Mouse (Mus musculus): ENCODE results near the gene Tnfrsf25. TPM values are rescaled to one million over a fixed set of nuclear protein-coding genes. Genes with fewer than 3 reads are reported as not detected.

Gene Tnfrsf25
- polyA plus RNA-seq, 1 experiment = 0.56 TPM

GRCm38 (mm10) chr4:152128784-152129183 is 13.1 kb downstream of the Tnfrsf25 start:
- Histone ChIP-seq H3K4me1 (peaks cover 73% of the 10 kb centered on the region), H3K36me3 (replicated peaks; ENCODE audit: low read length) (peaks cover 25% of the 10 kb centered on the region), H3K9me3 (peaks cover 36% of the 10 kb centered on the region), H3K4me3 (replicated peaks) (peak overlapping the region; percentile 31), H3K27me3 (replicated peaks) (peaks cover 99% of the 10 kb centered on the region)
- TF ChIP-seq GATA1 (IDR thresholded peaks at IDR 0.05; ENCODE audit: borderline replicate concordance, low read length) (no peak), FLI1 (IDR thresholded peaks at IDR 0.05; ENCODE audit: low read length) (no peak)

GRCm38 (mm10) chr4:152129395-152129930 is 13.7 kb downstream of the Tnfrsf25 start:
- H3K27me3 ChIP-seq (replicated peaks) = peaks cover 99% of the 10 kb centered on the region
- H3K4me1 ChIP-seq = peaks cover 66% of the 10 kb centered on the region
- TF ChIP-seq GATA1 (IDR thresholded peaks at IDR 0.05; ENCODE audit: borderline replicate concordance, low read length) (no peak), FLI1 (IDR thresholded peaks at IDR 0.05; ENCODE audit: low read length) (no peak)
- peaks cover 25% of the 10 kb centered on the region for H3K36me3 ChIP-seq (replicated peaks; ENCODE audit: low read length)
- H3K4me3 ChIP-seq (replicated peaks) = peak overlapping the region; percentile 80
- peaks cover 36% of the 10 kb centered on the region for H3K9me3 ChIP-seq

DNA sequence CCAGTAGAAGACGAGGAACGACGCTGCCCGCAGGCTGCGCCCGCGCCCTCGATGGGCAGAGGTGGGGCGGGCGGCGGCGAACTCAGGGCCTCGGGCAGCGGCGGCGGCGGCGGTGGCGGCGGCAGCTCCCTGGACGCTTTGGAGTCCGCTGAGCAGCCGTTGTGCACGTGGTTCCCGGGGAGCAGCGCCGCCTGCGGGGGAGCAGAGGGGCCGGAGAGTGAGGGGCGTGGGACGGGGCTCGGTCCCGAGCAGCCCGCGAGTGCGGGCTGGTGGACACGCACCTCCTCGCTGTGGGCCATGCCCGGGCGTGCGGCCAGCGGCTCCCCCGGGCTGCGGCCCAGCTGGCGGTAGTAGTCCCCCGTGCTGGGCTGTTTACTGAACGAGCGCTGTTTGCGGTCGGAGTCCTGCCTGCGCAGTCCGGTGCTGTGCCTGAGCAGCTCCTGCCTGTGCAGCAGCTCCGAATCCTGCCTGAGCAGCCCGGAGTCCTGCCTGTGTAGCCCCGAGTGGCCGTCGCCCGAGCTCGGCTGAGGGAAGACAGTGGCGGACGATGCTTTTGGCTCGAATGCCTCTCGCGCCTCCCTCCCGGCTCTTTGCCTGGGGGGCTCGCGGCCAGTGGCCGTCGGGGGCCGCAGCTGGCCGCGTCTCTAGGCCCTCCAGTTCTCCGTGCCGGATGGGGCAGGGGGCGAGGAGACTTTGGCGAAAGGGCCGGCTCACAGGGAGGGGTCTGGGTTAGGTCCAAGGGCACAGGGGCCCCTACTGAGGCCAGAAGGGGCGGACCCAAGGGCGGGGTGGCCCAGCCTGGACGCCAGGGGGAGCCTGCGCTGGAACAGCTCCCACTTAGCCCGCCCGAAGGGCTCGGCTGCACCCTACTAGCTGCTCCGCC is 15.3 kb downstream of the Tnfrsf25 start:
- TF ChIP-seq FLI1 (IDR thresholded peaks at IDR 0.05; ENCODE audit: low read length) (no peak), GATA1 (IDR thresholded peaks at IDR 0.05; ENCODE audit: borderline replicate concordance, low read length) (no peak)
- H3K4me3 ChIP-seq (replicated peaks) = peak overlapping the region; percentile 92
- peaks cover 26% of the 10 kb centered on the region for H3K9me3 ChIP-seq
- peaks cover 22% of the 10 kb centered on the region for H3K36me3 ChIP-seq (replicated peaks; ENCODE audit: low read length)
- peaks cover 91% of the 10 kb centered on the region for H3K27me3 ChIP-seq (replicated peaks)
- peaks cover 61% of the 10 kb centered on the region for H3K4me1 ChIP-seq

- peaks cover 84% of the 10 kb centered on the region for H3K27me3 ChIP-seq (replicated peaks)
Observed at GRCm38 (mm10) chr4:152131809-152132771, 16.4 kb downstream of the Tnfrsf25 start.

DNA sequence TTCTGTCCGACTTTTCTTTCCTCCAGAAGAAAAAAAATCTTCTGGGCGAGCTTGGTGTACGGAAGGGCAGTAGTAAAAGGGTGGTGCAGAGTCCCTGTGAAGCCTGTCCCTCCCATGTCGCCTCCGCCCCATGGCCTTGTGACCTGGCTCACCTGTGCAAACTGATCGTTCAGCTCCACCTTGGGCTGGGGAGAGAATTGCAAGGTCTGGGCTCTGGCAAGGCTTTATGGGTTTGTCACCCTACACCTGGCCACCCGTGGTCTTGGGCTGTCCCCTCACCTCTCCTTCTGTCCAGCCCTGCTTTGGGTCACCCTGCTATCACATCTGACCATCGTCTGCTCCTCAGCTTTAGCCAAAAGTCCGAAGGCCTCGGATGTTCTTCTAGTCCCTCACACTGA is 17.0 kb downstream of the Tnfrsf25 start:
- no peak for TF ChIP-seq GATA1 (IDR thresholded peaks at IDR 0.05; ENCODE audit: borderline replicate concordance, low read length)
- no peak for TF ChIP-seq FLI1 (IDR thresholded peaks at IDR 0.05; ENCODE audit: low read length)
- no peak overlapping the region for H3K4me3 ChIP-seq (replicated peaks)
- peaks cover 7% of the 10 kb centered on the region for H3K36me3 ChIP-seq (replicated peaks; ENCODE audit: low read length)
- peaks cover 11% of the 10 kb centered on the region for H3K9me3 ChIP-seq
- H3K27me3 ChIP-seq (replicated peaks) = peaks cover 77% of the 10 kb centered on the region
- H3K4me1 ChIP-seq = peaks cover 62% of the 10 kb centered on the region

More at GRCm38 (mm10) chr4:152131809-152132771, 16.4 kb downstream of the Tnfrsf25 start:
- TF ChIP-seq GATA1 (IDR thresholded peaks at IDR 0.05; ENCODE audit: borderline replicate concordance, low read length) = no peak
- no peak for TF ChIP-seq FLI1 (IDR thresholded peaks at IDR 0.05; ENCODE audit: low read length)
- Histone ChIP-seq H3K4me3 (replicated peaks) (peak overlapping the region; percentile 92), H3K36me3 (replicated peaks; ENCODE audit: low read length) (peaks cover 12% of the 10 kb centered on the region), H3K4me1 (peaks cover 62% of the 10 kb centered on the region), H3K9me3 (peaks cover 16% of the 10 kb centered on the region)

DNA sequence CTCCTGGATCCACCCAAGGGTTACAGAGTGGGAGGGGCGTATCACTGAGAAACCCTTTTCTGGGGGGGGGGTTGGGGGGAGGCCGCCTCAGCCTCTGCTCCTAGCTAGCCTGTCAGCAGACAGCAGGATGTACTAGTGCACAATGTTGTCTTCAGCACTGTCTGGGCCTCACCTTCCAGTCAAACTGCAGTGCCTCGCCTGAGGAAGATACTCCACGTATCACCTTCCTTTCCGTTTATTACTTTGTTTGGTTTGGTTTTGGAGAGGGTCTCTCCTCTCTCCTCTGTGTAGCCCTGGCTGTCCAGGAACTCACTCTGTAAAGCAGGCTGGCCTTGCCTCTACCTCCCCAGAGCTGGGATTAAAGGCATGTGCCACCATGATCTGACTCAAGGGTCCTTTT is 17.5 kb downstream of the Tnfrsf25 start:
- H3K9me3 ChIP-seq = peaks cover 7% of the 10 kb centered on the region

DNA sequence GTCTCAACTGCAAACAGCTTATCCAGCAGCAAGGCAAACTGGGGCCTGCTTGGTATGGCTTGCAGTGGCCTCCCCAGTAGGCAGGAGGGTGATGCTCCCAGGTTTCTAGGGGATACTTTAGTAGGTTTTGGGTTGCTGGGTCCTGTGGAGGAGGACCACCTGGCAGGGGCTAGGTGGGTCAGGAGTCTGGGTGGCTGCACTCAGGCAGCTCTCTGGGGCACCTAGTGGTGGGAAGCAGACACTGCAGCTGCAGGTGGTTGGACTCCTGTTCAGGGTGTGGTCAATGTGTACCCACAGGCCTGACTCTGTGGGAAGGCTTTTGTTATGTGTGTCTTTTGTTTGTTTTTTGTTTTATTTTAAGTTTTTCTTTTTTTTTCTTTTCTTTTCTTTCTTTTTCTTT is 18.8 kb downstream of the Tnfrsf25 start:
- no peak overlapping the region for H3K4me3 ChIP-seq (replicated peaks)
- TF ChIP-seq FLI1 (IDR thresholded peaks at IDR 0.05; ENCODE audit: low read length) = no peak
- no peak for TF ChIP-seq GATA1 (IDR thresholded peaks at IDR 0.05; ENCODE audit: borderline replicate concordance, low read length)
- peaks cover 68% of the 10 kb centered on the region for H3K4me1 ChIP-seq
- H3K9me3 ChIP-seq = no peaks in the 10 kb centered on the region
- H3K27me3 ChIP-seq (replicated peaks) = peaks cover 59% of the 10 kb centered on the region
- H3K36me3 ChIP-seq (replicated peaks; ENCODE audit: low read length) = no peaks in the 10 kb centered on the region

More for the DNA sequence above, 17.5 kb downstream of the Tnfrsf25 start:
- H3K27me3 ChIP-seq (replicated peaks) = peaks cover 72% of the 10 kb centered on the region
- H3K4me1 ChIP-seq = peaks cover 65% of the 10 kb centered on the region
- H3K4me3 ChIP-seq (replicated peaks) = no peak overlapping the region
- peaks cover 2% of the 10 kb centered on the region for H3K36me3 ChIP-seq (replicated peaks; ENCODE audit: low read length)
- TF ChIP-seq GATA1 (IDR thresholded peaks at IDR 0.05; ENCODE audit: borderline replicate concordance, low read length) (no peak), FLI1 (IDR thresholded peaks at IDR 0.05; ENCODE audit: low read length) (no peak)

GRCm38 (mm10) chr4:152135363-152135762 is 19.6 kb downstream of the Tnfrsf25 start:
- no peaks in the 10 kb centered on the region for H3K36me3 ChIP-seq (replicated peaks; ENCODE audit: low read length)
- H3K9me3 ChIP-seq = no peaks in the 10 kb centered on the region
- peaks cover 64% of the 10 kb centered on the region for H3K4me1 ChIP-seq
- H3K4me3 ChIP-seq (replicated peaks) = no peak overlapping the region
- TF ChIP-seq FLI1 (IDR thresholded peaks at IDR 0.05; ENCODE audit: low read length) (no peak), GATA1 (IDR thresholded peaks at IDR 0.05; ENCODE audit: borderline replicate concordance, low read length) (no peak)
- peaks cover 51% of the 10 kb centered on the region for H3K27me3 ChIP-seq (replicated peaks)

GRCm38 (mm10) chr4:152136112-152136875 is 20.6 kb downstream of the Tnfrsf25 start:
- peak overlapping the region; percentile 10 for H3K4me3 ChIP-seq (replicated peaks)
- peaks cover 47% of the 10 kb centered on the region for H3K27me3 ChIP-seq (replicated peaks)
- H3K4me1 ChIP-seq = peaks cover 63% of the 10 kb centered on the region

More at GRCm38 (mm10) chr4:152136112-152136875, 20.6 kb downstream of the Tnfrsf25 start:
- H3K36me3 ChIP-seq (replicated peaks; ENCODE audit: low read length) = no peaks in the 10 kb centered on the region
- no peak for TF ChIP-seq FLI1 (IDR thresholded peaks at IDR 0.05; ENCODE audit: low read length)
- no peak for TF ChIP-seq GATA1 (IDR thresholded peaks at IDR 0.05; ENCODE audit: borderline replicate concordance, low read length)
- H3K9me3 ChIP-seq = no peaks in the 10 kb centered on the region

Data from megakaryocyte, embryonic 14.5 days (primary cell).